Mouse (Mus musculus) ES-E14 (cell line): Measurements from ENCODE around the gene Hspbp1.

Experiments
- HCFC1 ChIP-seq: IDR thresholded peaks from 2 replicates; pipeline ENCODE4 v1.6.1; 2012; ENCODE audit warnings: low read length, inconsistent platforms, borderline replicate concordance; ENCODE audit not compliant: insufficient read depth
- MAFK ChIP-seq: IDR thresholded peaks from 2 replicates; pipeline ENCODE4 v1.6.1; 2014; ENCODE audit warnings: mild to moderate bottlenecking, low read depth, low read length, inconsistent platforms; ENCODE audit not compliant: insufficient read depth
- ZC3H11A ChIP-seq: IDR thresholded peaks from 2 replicates; pipeline ENCODE4 v1.6.1; 2012; ENCODE audit warnings: low read depth, mild to moderate bottlenecking, inconsistent platforms, low read length, borderline replicate concordance
- ZNF384 ChIP-seq: IDR thresholded peaks from 2 replicates; pipeline ENCODE4 v1.6.1; 2012; ENCODE audit warnings: low read depth, low read length, inconsistent platforms

- no peak for TF ChIP-seq MAFK
- no peak for TF ChIP-seq ZNF384
- no peak for TF ChIP-seq HCFC1
- TF ChIP-seq ZC3H11A = no peak
These were observed 40.3 kb upstream of the Hspbp1 start, which contains the start of gene Tmem150b for GRCm38 (mm10) chr7:4725169-4725568.
